Comparison of ENCODE assay signal across 8 mouse cellular contexts in genomic region chr3:107332960-107333380, GRCm38 (mm10). TPM values are rescaled to one million over a fixed set of nuclear protein-coding genes. Genes with fewer than 3 reads are reported as not detected.
A peak's percentile ranks its signal among the peaks of the same experiment; 100 is the strongest.
DNase-seq lines count a peak whose midpoint lies in the region; ATAC-seq lines count a peak whose summit lies in the region.

No protein-coding gene starts in this region.

- peaks cover 14% of the 10 kb centered on the region for H3K36me3 ChIP-seq in forebrain, embryonic 15.5 days
- peaks cover 13% of the 10 kb centered on the region for H3K36me3 ChIP-seq in neural tube, embryonic 15.5 days

- peak overlapping the region; percentile 81 for H3K4me3 ChIP-seq in forebrain, embryonic 15.5 days
- H3K4me3 ChIP-seq in neural tube, embryonic 15.5 days (replicated peaks) = peak overlapping the region; percentile 90

- H3K27ac ChIP-seq in forebrain, embryonic 15.5 days (replicated peaks) = peak overlapping the region; percentile 95
- H3K27ac ChIP-seq in neural tube, embryonic 15.5 days (replicated peaks) = peak overlapping the region; percentile 93

- no peaks in the 10 kb centered on the region for H3K27me3 ChIP-seq in forebrain, embryonic 15.5 days
- H3K27me3 ChIP-seq in neural tube, embryonic 15.5 days (replicated peaks) = no peaks in the 10 kb centered on the region

- peak overlapping the region; percentile 93 for H3K4me2 ChIP-seq in forebrain, embryonic 15.5 days (replicated peaks)
- peak overlapping the region; percentile 97 for H3K4me2 ChIP-seq in neural tube, embryonic 15.5 days

- peak; percentile 99 for DNase-seq in ES-CJ7 (ENCODE audit: low read depth, low spot score)
- peak; percentile 94 to 97 for DNase-seq in cerebellum, adult 18-20 months
- peak; percentile 93 for DNase-seq in heart, postnatal 14 days
- peak; percentile 99 for DNase-seq in layer of hippocampus, adult 11-12 months (ENCODE audit: low spot score)
- peak; percentile 98 to 99 for DNase-seq in lung, adult 18-20 months
- peak; percentile 91 to 97 for DNase-seq in thymus, adult 18-20 months

- H3K4me1 ChIP-seq in forebrain, embryonic 15.5 days = peaks cover 45% of the 10 kb centered on the region
- peaks cover 32% of the 10 kb centered on the region for H3K4me1 ChIP-seq in neural tube, embryonic 15.5 days

- H3K9me3 ChIP-seq in forebrain, embryonic 15.5 days = no peaks in the 10 kb centered on the region
- H3K9me3 ChIP-seq in neural tube, embryonic 15.5 days (replicated peaks) = no peaks in the 10 kb centered on the region

- intact Hi-C loops in heart, postnatal 14 days (cut with DNase I) = loop anchor here (5.0 kb wide), 1 partner anchor 96 kb away; the partner anchor contains the start of gene Prok1

- WGBS in forebrain, embryonic 15.5 days = under 1% methylated on average over 37 of the region's 37 CpGs
- under 1% methylated on average over 37 of the region's 37 CpGs for WGBS in neural tube, embryonic 15.5 days

- H3K9ac ChIP-seq in forebrain, embryonic 15.5 days (replicated peaks) = peak overlapping the region; percentile 77
- peak overlapping the region; percentile 80 for H3K9ac ChIP-seq in neural tube, embryonic 15.5 days (replicated peaks)

- ATAC-seq in forebrain, embryonic 15.5 days (replicated peaks) = peak; percentile 98
- peak; percentile 98 for ATAC-seq in neural tube, embryonic 15.5 days (ENCODE audit: low FRiP score)

RNA-seq across cellular contexts. Expression of gene Rbm15, which starts 0.5 kb away (rescaled TPM):
- 9.8 and 10.5 TPM in 2 replicates for polyA plus RNA-seq in forebrain, embryonic 15.5 days (2015; fragmentation: Nextera tagmentation; extraction: Ambion mirVana)
- 10 to 100 TPM; 24.3 to 26.0 TPM for total RNA-seq in heart, postnatal 14 days (2021)
- polyA plus RNA-seq in neural tube, embryonic 15.5 days (2015; fragmentation: Nextera tagmentation; extraction: Ambion mirVana) = 6.3 and 8.1 TPM in 2 replicates

RNA-seq across cellular contexts. Expression of gene Slc16a4, which starts 41.9 kb away (rescaled TPM):
- 2.6 and 3.1 TPM in 2 replicates for polyA plus RNA-seq in forebrain, embryonic 15.5 days (2015; fragmentation: Nextera tagmentation; extraction: Ambion mirVana)
- under 1 TPM; 0.37 to 0.60 TPM for total RNA-seq in heart, postnatal 14 days (2021)
- polyA plus RNA-seq in neural tube, embryonic 15.5 days (2015; fragmentation: Nextera tagmentation; extraction: Ambion mirVana) = 1.6 and 2.1 TPM in 2 replicates

RNA-seq across cellular contexts. Expression of gene Lamtor5, which starts 54.3 kb away (rescaled TPM):
- 213 and 228 TPM in 2 replicates for polyA plus RNA-seq in forebrain, embryonic 15.5 days (2015; fragmentation: Nextera tagmentation; extraction: Ambion mirVana)
- 10 to 100 TPM; 63.2 to 71.3 TPM for total RNA-seq in heart, postnatal 14 days (2021)
- 197 and 198 TPM in 2 replicates for polyA plus RNA-seq in neural tube, embryonic 15.5 days (2015; fragmentation: Nextera tagmentation; extraction: Ambion mirVana)

Comparison
In these comparisons a context has a peak if more than half of its experiments do, and no peak if none do; other contexts are left out.
1. Peak in every context shown above with its lines: DNase-seq, ATAC-seq, H3K4me3 ChIP-seq and H3K27ac ChIP-seq.